Mouse (Mus musculus) left cerebral cortex, adult 2 months (tissue): Measurements from ENCODE around the gene Tmco5. TPM values are rescaled to one million over a fixed set of nuclear protein-coding genes. Genes with fewer than 3 reads are reported as not detected.
"Not testable (repeated sequence)": the region's sequence is repeated elsewhere in the genome, so short reads cannot be mapped to it uniquely, and the experiment has no call there.

ENCODE experiments used
- DNase-seq, 2 experiments: peaks; one replicate each; pipeline ENCODE4 v3.0.0; 2021 to 2022; ENCODE audit warnings: low spot score in 2 of 2, mixed read lengths in 1 of 2; ENCODE audit errors: extremely low spot score in 1 of 2
- H3K27ac ChIP-seq: fragments of 200-600 bp; 2 replicates; pipeline ENCODE4 v1.8.1; 2022
- H3K4me3 ChIP-seq: fragments of 200-600 bp; 2 replicates; pipeline ENCODE4 v1.8.1; 2022
- CTCF ChIP-seq: fragments of 200-600 bp; IDR thresholded peaks from 2 replicates; pipeline ENCODE4 v1.8.1; 2022; ENCODE audit warnings: antibody characterized with exemption, mild to moderate bottlenecking, moderate library complexity
- intact Hi-C: fragments of 180-260 bp; cut with DNase I; formaldehyde crosslinking; loops from one replicate; pipeline ENCODE4 v1.15.1; 2025
- total RNA-seq, 2 experiments: library from RNA; stranded (reverse); gene quantifications; 2 replicates each; pipeline ENCODE4 v1.2.3; 2021

Gene Tmco5
- total RNA-seq, 2 experiments from 2014 or later: 4.1 to 4.2 TPM

- no peak for DNase-seq
- H3K4me3 ChIP-seq: no peak overlapping the region
- H3K27ac ChIP-seq: peak overlapping the region; percentile 36; the same call in 1 of the 2 replicates
- intact Hi-C loops: no loop called here
- no peak for TF ChIP-seq CTCF
Observed at GRCm38 (mm10) chr2:116925230-116925629, 46.7 kb downstream of the Tmco5 start.

DNA sequence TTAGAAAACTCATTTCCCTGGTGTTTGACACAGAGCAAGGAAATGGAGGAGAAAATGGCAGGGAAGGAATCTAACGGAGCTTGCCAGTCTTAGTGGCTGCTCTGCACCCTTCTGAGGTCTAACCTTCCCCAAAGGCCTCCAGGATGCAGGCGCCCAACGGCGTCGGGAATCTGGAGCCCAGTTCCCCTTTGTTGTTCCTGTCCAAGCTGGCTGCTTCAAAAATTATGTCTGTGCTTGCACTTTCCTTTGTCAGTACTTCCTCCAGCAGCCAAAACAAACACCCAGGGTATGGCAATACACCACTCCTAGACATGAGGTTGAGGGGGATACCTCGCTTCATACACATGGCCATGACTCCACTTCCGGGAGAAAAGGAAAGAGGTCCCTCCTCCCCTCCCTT lies 53.7 kb downstream of the Tmco5 start:
- no peak for TF ChIP-seq CTCF

GRCm38 (mm10) chr2:116934236-116934635 lies 55.7 kb downstream of the Tmco5 start:
- DNase-seq, intact Hi-C loops: not testable (repeated sequence)

More for the DNA sequence above, 53.7 kb downstream of the Tmco5 start:
- intact Hi-C loops: no loop called here
- Histone ChIP-seq H3K27ac (no peak overlapping the region), H3K4me3 (no peak overlapping the region)
- no peak for DNase-seq

GRCm38 (mm10) chr2:116934776-116935175 lies 56.3 kb downstream of the Tmco5 start:
- Histone ChIP-seq H3K27ac (no peak overlapping the region), H3K4me3 (no peak overlapping the region)
- no peak for TF ChIP-seq CTCF
- no peak for DNase-seq
- intact Hi-C loops: no loop called here

More at GRCm38 (mm10) chr2:116934236-116934635, 55.7 kb downstream of the Tmco5 start:
- H3K4me3 ChIP-seq, H3K27ac ChIP-seq: not testable (repeated sequence)

GRCm38 (mm10) chr2:116936371-116936770 lies 57.9 kb downstream of the Tmco5 start:
- intact Hi-C loops: no loop called here
- TF ChIP-seq CTCF: no peak
- no peak for DNase-seq
- no peak overlapping the region for H3K4me3 ChIP-seq
- H3K27ac ChIP-seq: no peak overlapping the region

DNA sequence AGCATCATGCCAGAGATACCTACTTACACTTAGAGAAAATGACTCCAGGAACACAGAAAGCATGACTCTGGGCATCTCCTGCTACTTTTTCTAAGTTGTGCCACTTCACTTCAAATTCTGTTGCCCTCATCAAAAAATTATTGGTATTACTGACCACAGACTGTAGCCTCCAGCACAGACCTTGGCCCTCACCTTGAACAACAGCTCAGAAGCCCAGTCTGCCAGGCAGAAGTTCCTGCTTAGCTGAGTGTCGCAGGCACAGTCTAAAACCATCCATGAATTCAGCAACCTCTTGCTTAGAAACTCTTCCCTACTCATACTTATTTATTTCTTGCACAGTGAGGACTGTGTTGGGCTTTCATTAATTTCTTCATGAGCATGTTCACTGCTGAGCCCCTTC lies 58.7 kb downstream of the Tmco5 start:
- Histone ChIP-seq H3K27ac (no peak overlapping the region), H3K4me3 (no peak overlapping the region)
- intact Hi-C loops: no loop called here
- DNase-seq: no peak
- TF ChIP-seq CTCF: no peak

DNA sequence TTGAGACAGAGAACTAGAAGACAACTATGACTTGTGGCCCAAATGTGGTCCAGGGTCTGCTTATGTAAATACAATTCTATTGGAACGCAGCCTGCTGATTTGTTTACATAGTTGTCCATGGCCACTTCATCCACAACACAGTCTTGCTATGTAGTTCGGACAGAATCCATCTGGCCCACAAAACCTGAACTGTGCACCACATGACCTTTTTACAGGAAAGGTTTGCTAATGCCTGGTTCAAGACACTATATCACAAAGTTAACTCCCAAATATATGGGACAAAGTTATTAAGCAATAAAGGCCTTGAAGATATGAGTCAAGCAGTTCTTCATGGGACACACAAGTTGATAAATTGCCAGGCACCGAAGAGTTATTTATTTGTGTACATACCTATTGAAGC lies 63.3 kb downstream of the Tmco5 start:
- intact Hi-C loops: no loop called here
- no peak for DNase-seq
- no peak overlapping the region for H3K27ac ChIP-seq
- TF ChIP-seq CTCF: no peak
- no peak overlapping the region for H3K4me3 ChIP-seq

Other genes starting within 250 kb of the Tmco5 start
- 100 to 1,000 TPM; 164 to 174 TPM for gene Spred1, start 242.7 kb downstream of the Tmco5 start, total RNA-seq